Mouse (Mus musculus): Measurements from ENCODE around the gene Ranbp9. TPM values are rescaled to one million over a fixed set of nuclear protein-coding genes. Genes with fewer than 3 reads are reported as not detected.

Gene Ranbp9
- polyA plus RNA-seq (2012; rRNA removed) = 62.0 and 63.5 TPM in 2 replicates

GRCm38 (mm10) chr13:43480957-43481858 lies at the start of gene Ranbp9:
Gene Ranbp9 (minus strand): TSS chr13:43481282.
- DNase-seq (ENCODE audit: extremely low spot score in 1 of 2, low spot score in 1 of 2) = peak; percentile 35 to 62

GRCm38 (mm10) chr13:43530129-43530831 lies 49.2 kb upstream of the Ranbp9 start:
- DNase-seq (ENCODE audit: extremely low spot score in 1 of 2, low spot score in 1 of 2) = peak; percentile 65 to 79

- DNase-seq (ENCODE audit: extremely low spot score in 1 of 2, low spot score in 1 of 2) = no peak
These were observed 45.2 kb upstream of the Ranbp9 start for GRCm38 (mm10) chr13:43526289-43526688.

- DNase-seq (ENCODE audit: extremely low spot score in 1 of 2, low spot score in 1 of 2) = peak; percentile 80 to 84
These were observed 44.5 kb upstream of the Ranbp9 start for GRCm38 (mm10) chr13:43525363-43526134.

- DNase-seq (ENCODE audit: extremely low spot score in 1 of 2, low spot score in 1 of 2) = peak in 1 of 2 experiments; percentile 58
These were observed 43.6 kb upstream of the Ranbp9 start for GRCm38 (mm10) chr13:43524491-43525362.

- DNase-seq (ENCODE audit: extremely low spot score in 1 of 2, low spot score in 1 of 2) = peak in 1 of 2 experiments; percentile 17
These were observed 42.9 kb upstream of the Ranbp9 start for GRCm38 (mm10) chr13:43523906-43524480.

- no peak for DNase-seq (ENCODE audit: extremely low spot score in 1 of 2, low spot score in 1 of 2)
These were observed 40.9 kb upstream of the Ranbp9 start for GRCm38 (mm10) chr13:43521940-43522339.

- peak in 1 of 2 experiments; percentile 26 for DNase-seq (ENCODE audit: extremely low spot score in 1 of 2, low spot score in 1 of 2)
These were observed 38.2 kb upstream of the Ranbp9 start for GRCm38 (mm10) chr13:43519251-43519650.

- peak in 1 of 2 experiments; percentile 49 for DNase-seq (ENCODE audit: extremely low spot score in 1 of 2, low spot score in 1 of 2)
These were observed 36.3 kb upstream of the Ranbp9 start for GRCm38 (mm10) chr13:43517371-43517770.

GRCm38 (mm10) chr13:43516931-43517330 lies 35.8 kb upstream of the Ranbp9 start:
- DNase-seq (ENCODE audit: extremely low spot score in 1 of 2, low spot score in 1 of 2) = no peak

GRCm38 (mm10) chr13:43516119-43516518 lies 35.0 kb upstream of the Ranbp9 start:
- peak in 1 of 2 experiments; percentile 80 for DNase-seq (ENCODE audit: extremely low spot score in 1 of 2, low spot score in 1 of 2)

GRCm38 (mm10) chr13:43514950-43515358 lies 33.9 kb upstream of the Ranbp9 start:
- DNase-seq (ENCODE audit: extremely low spot score in 1 of 2, low spot score in 1 of 2) = peak in 1 of 2 experiments; percentile 67

GRCm38 (mm10) chr13:43512736-43513135 lies 31.7 kb upstream of the Ranbp9 start:
- DNase-seq (ENCODE audit: extremely low spot score in 1 of 2, low spot score in 1 of 2) = no peak

GRCm38 (mm10) chr13:43505798-43506197 lies 24.7 kb upstream of the Ranbp9 start:
- no peak for DNase-seq (ENCODE audit: extremely low spot score in 1 of 2, low spot score in 1 of 2)

GRCm38 (mm10) chr13:43503395-43503850 lies 22.3 kb upstream of the Ranbp9 start:
- DNase-seq (ENCODE audit: extremely low spot score in 1 of 2, low spot score in 1 of 2) = no peak

- no peak for DNase-seq (ENCODE audit: extremely low spot score in 1 of 2, low spot score in 1 of 2)
These were observed 20.5 kb upstream of the Ranbp9 start for GRCm38 (mm10) chr13:43501601-43502000.

- DNase-seq (ENCODE audit: extremely low spot score in 1 of 2, low spot score in 1 of 2) = no peak
These were observed 19.4 kb upstream of the Ranbp9 start for GRCm38 (mm10) chr13:43500483-43500850.

- DNase-seq (ENCODE audit: extremely low spot score in 1 of 2, low spot score in 1 of 2) = no peak
These were observed 18.8 kb upstream of the Ranbp9 start for GRCm38 (mm10) chr13:43499731-43500482.

- DNase-seq (ENCODE audit: extremely low spot score in 1 of 2, low spot score in 1 of 2) = peak; percentile 46 to 63
These were observed 17.8 kb upstream of the Ranbp9 start for GRCm38 (mm10) chr13:43498849-43499248.
